ENCODE assay signal across 13 mouse cellular contexts in the genomic region with DNA sequence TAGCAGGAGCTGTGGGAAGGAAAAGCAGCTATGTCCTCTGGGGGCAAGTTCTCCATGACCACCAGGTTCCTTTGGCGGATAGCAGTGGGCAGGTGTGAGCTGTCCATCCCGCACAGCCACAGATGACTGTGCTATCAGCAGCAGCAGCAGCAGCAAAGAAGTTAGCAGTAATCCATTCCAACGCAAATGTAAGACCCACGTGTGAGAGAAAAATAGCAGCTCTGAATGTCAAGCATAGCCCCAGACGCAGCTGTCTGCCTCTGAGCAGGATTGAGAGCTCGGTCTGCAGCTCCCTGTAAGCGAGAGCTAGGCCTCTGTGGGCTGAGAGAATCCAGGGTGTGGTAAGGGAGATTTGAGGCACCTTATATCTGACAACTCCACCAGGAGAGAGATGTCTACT. TPM values are rescaled to one million over a fixed set of nuclear protein-coding genes. Genes with fewer than 3 reads are reported as not detected.
DNase-seq lines count a peak whose midpoint lies in the region.
"Had no signal": no experiment of that assay in that cellular context is flagged by ENCODE, and none has a peak within 500 bp of the region (broad histone marks: within the 10 kb centered on the region; RNA-seq: fewer than 3 reads in every experiment).

No protein-coding gene starts in this region.

- peak; percentile 48 to 66 for DNase-seq in layer of hippocampus, adult 18-20 months (ENCODE audit: low spot score in 2 of 2)
- DNase-seq in layer of hippocampus, postnatal 25 days (ENCODE audit: extremely low spot score in 1 of 2, low spot score in 1 of 2) = no peak
- peak; percentile 56 to 68 for DNase-seq in frontal cortex, postnatal 14 days (ENCODE audit: low spot score in 2 of 2)
- peak; percentile 68 to 82 for DNase-seq in left cerebral cortex, adult 9 months (ENCODE audit: low spot score in 2 of 2)
- peak; percentile 90 for DNase-seq in telencephalon, adult 2 months (ENCODE audit: low read depth, low spot score)
- DNase-seq in lung, postnatal 25 days (ENCODE audit: low spot score) = no peak
- DNase-seq in urinary bladder, postnatal 4 days (ENCODE audit: low spot score in 2 of 2) = no peak
- DNase-seq: cerebellum, adult 18-20 months; gastrocnemius, postnatal 25 days; heart, postnatal 10 days; kidney, adult 2 months; lung, postnatal 4 days had no signal

RNA-seq across cellular contexts. Expression of gene Chrna4, which starts 26.8 kb away (rescaled TPM):
- 10 to 100 TPM; 15.7 to 19.6 TPM for total RNA-seq in layer of hippocampus, adult 18-20 months (2021)
- total RNA-seq in layer of hippocampus, postnatal 25 days (2021) = 10 to 100 TPM; 15.8 to 17.8 TPM
- total RNA-seq: common myeloid progenitor, adult 5-6 weeks had no signal

Comparison
In these comparisons a context has a peak if more than half of its experiments do, and no peak if none do; other contexts are left out.
1. DNase-seq: peak in layer of hippocampus, adult 18-20 months (2 of 2), frontal cortex, postnatal 14 days (2 of 2), left cerebral cortex, adult 9 months (2 of 2) and telencephalon, adult 2 months (single experiment); none in layer of hippocampus, postnatal 25 days (0 of 2), lung, postnatal 25 days (single experiment) and urinary bladder, postnatal 4 days (0 of 2).